Mouse (Mus musculus) stomach, embryonic 16.5 days (tissue): ENCODE measurements around the gene Arf1. TPM values are rescaled to one million over a fixed set of nuclear protein-coding genes. Genes with fewer than 3 reads are reported as not detected.

Source experiments
- ATAC-seq: fragments of 200-750 bp; cut with Nextera tagmentation; 2 replicates; pipeline ENCODE4 v1.8.0; 2017; ENCODE audit warnings: moderate number of reproducible peaks, moderate TSS enrichment; ENCODE audit not compliant: insufficient read depth, low FRiP score
- H3K27ac ChIP-seq: fragments of 300-500 bp; sonication (generic); 2 replicates; pipeline ENCODE4 v1.5.1; 2014; ENCODE audit warnings: low read length
- H3K27me3 ChIP-seq: fragments of 300-500 bp; sonication (generic); 2 replicates; pipeline ENCODE4 v1.6.1; 2014; ENCODE audit warnings: low read length, control low read depth, mixed read lengths; ENCODE audit not compliant: control insufficient read depth, insufficient read depth
- H3K36me3 ChIP-seq: fragments of 300-500 bp; sonication (generic); 2 replicates; pipeline ENCODE4 v1.6.1; 2014; ENCODE audit warnings: low read length; ENCODE audit not compliant: control insufficient read depth, insufficient read depth
- H3K4me1 ChIP-seq: fragments of 300-500 bp; sonication (generic); 2 replicates; pipeline ENCODE4 v1.6.1; 2014; ENCODE audit warnings: low read length, control low read depth, mixed read lengths; ENCODE audit not compliant: control insufficient read depth, insufficient read depth
- H3K4me2 ChIP-seq: fragments of 300-500 bp; sonication (generic); 2 replicates; pipeline ENCODE4 v1.6.1; 2014; ENCODE audit warnings: low read depth, low read length, mixed read lengths
- H3K4me3 ChIP-seq: fragments of 300-500 bp; sonication (generic); replicated peaks from 2 replicates; pipeline ENCODE4 v1.5.1; 2014; ENCODE audit warnings: mild to moderate bottlenecking, low read length
- H3K9ac ChIP-seq: fragments of 300-500 bp; sonication (generic); 2 replicates; pipeline ENCODE4 v1.6.1; 2014; ENCODE audit warnings: low read length
- H3K9me3 ChIP-seq: fragments of 300-500 bp; sonication (generic); replicated peaks from 2 replicates; pipeline ENCODE4 v1.6.1; 2016; ENCODE audit warnings: low read length, control low read depth; ENCODE audit not compliant: control insufficient read depth
- WGBS: fragments of 180-500 bp; shearing (Covaris S2); extraction: QIAGEN DNeasy Blood & Tissue Kit; methylation state at CpG from one replicate; pipeline ENCODE4 v1.1.7; 2014; 5-methylcytosine and 5-hydroxymethylcytosine counted together
- polyA plus RNA-seq: library from polyadenylated mRNA; unstranded; fragments of >200 nt; fragmentation: Nextera tagmentation; extraction: Ambion mirVana; gene quantifications from 2 replicates; pipeline ENCODE4 v1.2.1, GENCODE M21; 2015

Gene Arf1
- polyA plus RNA-seq, 1 experiment from 2014 or later = 717 TPM

GRCm38 (mm10) chr11:59208153-59208831, 19.8 kb downstream of the Arf1 start, which contains the start of gene 2310033P09Rik:
TSS of gene 2310033P09Rik (plus strand) at chr11:59208321.
- H3K4me1 ChIP-seq = peaks cover 23% of the 10 kb centered on the region
- no peaks in the 10 kb centered on the region for H3K9me3 ChIP-seq
- under 1% methylated on average over 67 of the region's 67 CpGs for WGBS
- H3K27ac ChIP-seq = peak within 1 kb of the TSS; percentile 96
- ATAC-seq = peak; percentile 91
- peaks cover 6% of the 10 kb centered on the region; the same call in 1 of the 2 replicates for H3K36me3 ChIP-seq
- peak within 1 kb of the TSS; percentile 95 for H3K9ac ChIP-seq
- H3K4me2 ChIP-seq = peak within 1 kb of the TSS; percentile 82
- H3K4me3 ChIP-seq = peak within 1 kb of the TSS; percentile 97
- no peaks in the 10 kb centered on the region for H3K27me3 ChIP-seq

DNA sequence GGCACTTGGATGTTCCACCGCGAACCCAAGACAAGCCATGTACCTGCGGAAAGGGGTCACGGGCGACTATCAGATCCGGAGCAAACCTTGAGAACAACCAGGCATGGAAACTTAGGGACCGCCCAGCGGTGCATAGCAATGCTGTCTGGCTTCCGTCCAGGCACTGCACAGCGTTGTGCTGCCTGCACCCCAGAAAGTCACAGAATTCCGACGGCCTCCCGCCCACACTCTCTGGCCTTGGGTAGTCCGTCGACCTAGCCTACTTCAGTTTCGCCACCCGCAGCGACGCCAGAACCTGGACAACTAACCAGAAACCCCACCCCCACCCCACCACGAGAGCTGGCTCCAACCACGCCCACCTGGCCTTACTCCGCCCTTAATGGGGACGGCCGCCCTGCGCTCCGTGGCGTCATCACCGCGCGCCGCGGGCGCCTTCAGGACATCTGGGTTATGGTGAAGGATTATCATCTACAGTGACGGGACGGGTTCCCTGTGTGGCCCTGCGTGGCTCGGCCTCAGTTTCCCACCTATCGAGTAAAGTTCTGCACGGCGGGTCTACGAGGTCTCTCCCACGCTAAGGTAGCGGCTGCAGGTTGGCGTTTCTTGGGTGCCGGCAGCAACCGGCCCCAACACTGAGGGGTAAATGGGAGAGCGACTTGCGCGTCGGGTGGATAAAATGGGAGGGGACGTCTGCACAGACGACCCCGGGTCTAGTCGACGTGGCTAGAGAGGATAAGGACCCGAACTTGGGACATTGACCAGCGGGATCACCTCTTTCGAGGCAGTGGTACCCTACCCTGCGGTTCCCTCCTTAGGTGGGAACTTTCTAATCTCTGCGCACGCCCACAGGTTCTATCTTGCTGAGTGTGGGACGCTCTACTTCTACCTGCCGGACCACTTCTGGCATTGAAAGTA, 25.7 kb downstream of the Arf1 start, which contains the start of gene Mrpl55:
Gene Mrpl55, plus strand, starts transcription at position 406 of the 915 bp plus-strand sequence.
- under 1% methylated on average over 63 of the region's 63 CpGs for WGBS
- Histone ChIP-seq H3K4me2 (peak within 1 kb of the TSS; percentile 84), H3K36me3 (0 out of 2 replicates have a peak, but pooled peaks cover 3% of the 10 kb centered on the region), H3K9ac (peak within 1 kb of the TSS; percentile 91), H3K9me3 (no peaks in the 10 kb centered on the region), H3K27ac (peak within 1 kb of the TSS; percentile 84), H3K4me1 (peaks cover 12% of the 10 kb centered on the region), H3K4me3 (peak within 1 kb of the TSS; percentile 90), H3K27me3 (no peaks in the 10 kb centered on the region)
- peak; percentile 97 for ATAC-seq

DNA sequence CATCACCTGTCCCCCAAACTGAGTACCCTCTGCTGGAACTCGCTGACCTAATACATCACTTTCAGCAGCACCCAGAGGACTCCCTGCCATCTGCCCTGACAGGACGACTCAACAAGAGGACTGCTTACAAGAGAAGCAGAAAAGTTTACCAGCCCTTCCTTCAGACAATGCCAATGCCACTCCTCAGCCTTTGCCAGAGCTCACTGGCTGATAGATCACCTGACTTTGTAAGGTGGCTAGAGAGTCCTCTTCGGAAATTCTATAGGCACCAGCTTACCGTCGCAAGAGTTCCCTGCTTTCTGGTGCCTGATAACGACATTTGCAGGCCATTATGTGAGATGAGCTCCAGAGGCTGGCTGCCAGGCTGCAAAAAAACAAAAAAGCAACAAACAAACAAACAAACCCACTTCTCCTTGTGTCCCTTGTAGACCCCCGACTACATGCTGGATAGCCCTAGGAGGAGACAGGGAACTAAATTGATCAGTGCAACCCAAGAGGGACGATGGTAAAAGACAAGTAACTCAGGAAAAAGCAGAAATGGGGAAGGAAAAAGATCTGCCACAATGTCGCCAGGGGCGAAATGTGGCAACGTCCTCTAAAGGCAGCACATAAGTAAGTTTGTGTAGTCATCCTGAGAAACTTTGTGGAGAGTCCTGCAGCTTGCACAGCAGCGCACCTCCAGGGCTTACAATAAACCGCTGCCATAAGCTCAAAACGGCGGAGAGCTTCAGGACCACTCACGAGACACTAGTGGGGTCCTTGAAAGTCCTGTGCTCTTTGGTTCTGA, 26.7 kb downstream of the Arf1 start:
- Histone ChIP-seq H3K4me2 (peak overlapping the region; percentile 84), H3K27ac (peak overlapping the region; percentile 84), H3K4me3 (peak overlapping the region; percentile 90), H3K9ac (peak overlapping the region; percentile 91), H3K4me1 (peaks cover 12% of the 10 kb centered on the region), H3K27me3 (no peaks in the 10 kb centered on the region), H3K36me3 (0 out of 2 replicates have a peak, but pooled peaks cover 3% of the 10 kb centered on the region), H3K9me3 (no peaks in the 10 kb centered on the region)
- WGBS = 22% methylated on average over 16 of the region's 16 CpGs
- ATAC-seq = no peak

GRCm38 (mm10) chr11:59196230-59196629, 31.8 kb downstream of the Arf1 start:
- ATAC-seq = no peak
- Histone ChIP-seq H3K27me3 (no peaks in the 10 kb centered on the region), H3K4me2 (no peak overlapping the region), H3K4me1 (peaks cover 3% of the 10 kb centered on the region; the same call in 1 of the 2 replicates), H3K9ac (no peak overlapping the region), H3K9me3 (no peaks in the 10 kb centered on the region), H3K4me3 (no peak overlapping the region), H3K36me3 (0 out of 2 replicates have a peak, but pooled peaks cover 3% of the 10 kb centered on the region), H3K27ac (no peak overlapping the region)

DNA sequence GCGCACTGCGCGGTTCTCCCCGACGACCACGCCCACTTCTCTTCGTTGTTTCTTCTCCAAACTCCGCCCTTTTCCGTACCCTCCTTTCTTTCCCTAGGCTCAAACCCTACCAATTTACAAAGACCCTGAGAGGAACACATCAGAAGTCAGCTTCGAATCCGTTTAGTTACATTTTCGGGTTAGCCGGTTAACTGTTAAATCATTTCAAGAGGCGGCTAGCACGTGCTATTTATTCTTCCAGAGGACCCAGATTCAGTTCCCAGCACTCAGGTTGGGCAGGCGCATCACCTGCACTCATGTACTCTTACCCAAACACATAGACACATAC, 36.0 kb downstream of the Arf1 start, which contains the start of gene Guk1:
Gene Guk1, minus strand, starts transcription at position 154 of the 328 bp plus-strand sequence.
- Histone ChIP-seq H3K4me2 (peak within 1 kb of the TSS; percentile 70), H3K36me3 (no peaks in the 10 kb centered on the region), H3K9ac (peak within 1 kb of the TSS; percentile 73), H3K4me1 (0 out of 2 replicates have a peak, but pooled peaks cover 5% of the 10 kb centered on the region), H3K4me3 (peak within 1 kb of the TSS; percentile 63), H3K9me3 (no peaks in the 10 kb centered on the region), H3K27me3 (no peaks in the 10 kb centered on the region), H3K27ac (peak within 1 kb of the TSS; percentile 89)
- 5% methylated on average over 16 of the region's 16 CpGs for WGBS
- ATAC-seq = no peak

DNA sequence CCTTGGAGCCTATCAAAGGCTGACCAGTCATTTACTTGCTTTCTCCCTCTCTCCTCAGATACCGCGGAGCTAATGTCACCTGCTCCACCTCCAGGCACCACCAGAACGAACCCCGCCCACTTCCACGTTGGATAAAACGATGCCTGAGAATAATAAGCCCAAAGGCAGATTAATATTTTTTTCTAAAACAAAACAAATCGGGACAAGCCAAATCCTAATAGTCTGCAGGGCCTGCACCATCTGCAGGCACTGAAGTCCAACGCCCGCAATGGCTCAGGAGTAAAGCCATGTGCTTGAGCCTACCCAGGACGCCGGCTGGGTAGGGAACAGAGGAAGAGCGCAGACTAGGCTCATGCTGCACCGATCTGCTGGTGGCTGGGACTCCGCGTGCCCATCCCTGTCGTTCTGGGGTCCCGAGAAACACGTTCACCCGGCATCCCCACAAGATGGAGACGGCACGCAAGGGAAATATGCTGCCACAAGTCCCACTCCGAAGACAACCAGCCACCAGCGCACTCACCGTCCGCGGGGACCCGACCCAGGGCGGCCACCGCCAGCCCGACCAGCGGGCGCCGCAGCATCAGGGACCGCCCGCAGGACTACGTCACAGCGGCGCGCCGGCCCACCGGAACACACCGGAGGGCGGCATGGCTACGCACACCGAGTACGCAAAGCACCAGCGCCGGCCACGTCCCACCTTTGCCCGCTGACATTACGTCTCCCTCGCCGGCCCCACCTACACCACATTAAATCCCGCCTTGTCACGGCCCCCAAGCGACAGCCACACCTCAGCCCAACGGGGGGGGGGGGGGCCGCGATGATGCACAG, 36.6 kb downstream of the Arf1 start:
- Histone ChIP-seq H3K9ac (peak overlapping the region; percentile 73), H3K9me3 (no peaks in the 10 kb centered on the region), H3K4me3 (peak overlapping the region; percentile 63), H3K4me2 (peak overlapping the region; percentile 70), H3K4me1 (0 out of 2 replicates have a peak, but pooled peaks cover 5% of the 10 kb centered on the region), H3K27ac (peak overlapping the region; percentile 89), H3K27me3 (no peaks in the 10 kb centered on the region), H3K36me3 (no peaks in the 10 kb centered on the region)
- ATAC-seq = peak; percentile 97
- WGBS = under 1% methylated on average over 57 of the region's 59 CpGs

- H3K9ac ChIP-seq = no peak overlapping the region
- H3K4me2 ChIP-seq = no peak overlapping the region
- no peak overlapping the region for H3K4me3 ChIP-seq
- no peaks in the 10 kb centered on the region for H3K9me3 ChIP-seq
- H3K36me3 ChIP-seq = peaks cover 7% of the 10 kb centered on the region; the same call in 1 of the 2 replicates
- H3K27ac ChIP-seq = no peak overlapping the region
- no peaks in the 10 kb centered on the region for H3K27me3 ChIP-seq
- peaks cover 12% of the 10 kb centered on the region for H3K4me1 ChIP-seq
- no peak for ATAC-seq
- 56% methylated on average over 6 of the region's 6 CpGs for WGBS
These were observed 40.4 kb downstream of the Arf1 start for GRCm38 (mm10) chr11:59187706-59188105.

- H3K4me1 ChIP-seq = peaks cover 12% of the 10 kb centered on the region
- no peak overlapping the region for H3K27ac ChIP-seq
- H3K9ac ChIP-seq = no peak overlapping the region
- H3K4me2 ChIP-seq = no peak overlapping the region
- WGBS = 79% methylated on average over 5 of the region's 5 CpGs
- ATAC-seq = no peak
- H3K9me3 ChIP-seq = no peaks in the 10 kb centered on the region
- H3K4me3 ChIP-seq = no peak overlapping the region
- no peaks in the 10 kb centered on the region for H3K27me3 ChIP-seq
- H3K36me3 ChIP-seq = peaks cover 7% of the 10 kb centered on the region; the same call in 1 of the 2 replicates
These were observed 42.6 kb downstream of the Arf1 start for GRCm38 (mm10) chr11:59185490-59185889.
